Mouse (Mus musculus): ENCODE data around the gene Metrnl.

DNA sequence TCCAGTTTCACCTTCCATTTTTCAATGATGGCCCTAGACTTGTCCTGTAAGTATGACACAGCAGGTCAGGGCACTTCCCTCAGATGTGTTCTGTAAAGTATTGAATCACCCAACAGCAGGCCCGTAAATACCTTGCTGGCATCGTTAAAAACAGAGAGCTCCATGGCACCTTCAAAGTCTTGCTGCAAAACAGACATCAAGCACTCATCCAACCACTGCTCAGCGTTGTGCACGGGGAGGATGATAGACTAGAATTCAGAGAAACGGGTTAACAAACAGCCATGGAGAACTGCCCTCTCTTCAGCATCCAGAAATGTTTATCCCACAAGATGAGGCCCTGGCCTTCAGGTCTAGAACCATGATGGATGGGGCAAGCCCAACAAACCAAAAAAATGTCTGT lies 30.4 kb upstream of the Metrnl start:
- TF ChIP-seq CTCF (IDR thresholded peaks at IDR 0.05; ENCODE audit: control insufficient read depth, insufficient read depth, low read length) (no peak), POLR2A (IDR thresholded peaks at IDR 0.05; ENCODE audit: borderline replicate concordance, control insufficient read depth, low read depth, low read length) (no peak)

Measured in bone marrow, adult 2 months (tissue).